Mouse (Mus musculus): ENCODE measurements around the gene Rbm20.

DNA sequence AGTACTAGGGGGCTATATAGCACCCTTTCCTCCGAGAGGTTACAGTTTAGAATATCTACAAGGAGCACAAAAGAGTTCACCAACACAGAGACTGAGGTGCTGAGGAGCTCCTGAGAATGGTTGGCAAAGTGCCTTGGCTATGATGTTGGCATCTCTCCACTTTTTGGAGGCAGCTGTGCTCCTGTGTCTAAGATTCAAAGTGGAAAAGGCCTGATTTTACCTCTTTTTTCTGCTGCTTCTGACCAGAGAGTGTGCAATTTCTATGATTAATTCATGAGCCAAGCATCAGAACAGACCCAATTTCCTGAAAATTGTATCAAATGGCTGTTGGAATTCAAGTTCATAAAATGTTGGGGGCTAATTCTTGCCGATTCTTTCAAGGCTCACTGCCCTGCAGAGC lies 109.1 kb downstream of the Rbm20 start:
- no peak for TF ChIP-seq POLR2A (IDR thresholded peaks at IDR 0.05; ENCODE audit: insufficient read depth, low read length)
- no peak for TF ChIP-seq CTCF (IDR thresholded peaks at IDR 0.05; ENCODE audit: low read depth, low read length)
